Mouse (Mus musculus): ENCODE results near the gene Mtg1. TPM values are rescaled to one million over a fixed set of nuclear protein-coding genes. Genes with fewer than 3 reads are reported as not detected.
"Not testable (repeated sequence)": the region's sequence is repeated elsewhere in the genome, so short reads cannot be mapped to it uniquely, and the experiment has no call there.

Gene Mtg1
- polyA plus RNA-seq, 1 experiment from 2014 or later = 9.4 TPM

DNA sequence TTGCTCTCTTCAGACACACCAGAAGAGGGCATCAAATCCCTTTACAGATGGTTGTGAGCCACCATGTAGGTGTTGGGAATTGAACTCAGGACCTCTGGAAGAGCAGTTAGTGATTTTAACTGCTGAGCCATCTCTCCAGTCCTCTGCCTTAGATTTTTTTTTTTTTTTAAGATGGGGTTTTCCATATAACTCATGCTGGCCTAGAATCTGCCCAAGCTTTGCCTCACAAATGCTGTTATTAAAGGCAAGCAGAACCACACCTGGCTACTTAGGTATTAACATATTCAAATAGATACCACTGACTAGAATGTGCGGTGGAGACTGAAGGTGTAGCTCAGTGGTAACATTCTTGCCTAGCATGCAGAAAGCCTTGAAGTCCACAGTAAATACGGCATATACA lies 16.9 kb upstream of the Mtg1 start:
- WGBS (ENCODE audit: missing documents) = 90% methylated on average over 2 of the region's 2 CpGs
- no peak overlapping the region for H3K4me3 ChIP-seq (ENCODE audit: inconsistent target)
- H3K79me2 ChIP-seq (ENCODE audit: inconsistent target) = peaks cover 6% of the 10 kb centered on the region; the same call in 1 of the 2 replicates
- no peak overlapping the region for H3K27ac ChIP-seq
- H3K36me3 ChIP-seq (ENCODE audit: inconsistent target) = no peaks in the 10 kb centered on the region

DNA sequence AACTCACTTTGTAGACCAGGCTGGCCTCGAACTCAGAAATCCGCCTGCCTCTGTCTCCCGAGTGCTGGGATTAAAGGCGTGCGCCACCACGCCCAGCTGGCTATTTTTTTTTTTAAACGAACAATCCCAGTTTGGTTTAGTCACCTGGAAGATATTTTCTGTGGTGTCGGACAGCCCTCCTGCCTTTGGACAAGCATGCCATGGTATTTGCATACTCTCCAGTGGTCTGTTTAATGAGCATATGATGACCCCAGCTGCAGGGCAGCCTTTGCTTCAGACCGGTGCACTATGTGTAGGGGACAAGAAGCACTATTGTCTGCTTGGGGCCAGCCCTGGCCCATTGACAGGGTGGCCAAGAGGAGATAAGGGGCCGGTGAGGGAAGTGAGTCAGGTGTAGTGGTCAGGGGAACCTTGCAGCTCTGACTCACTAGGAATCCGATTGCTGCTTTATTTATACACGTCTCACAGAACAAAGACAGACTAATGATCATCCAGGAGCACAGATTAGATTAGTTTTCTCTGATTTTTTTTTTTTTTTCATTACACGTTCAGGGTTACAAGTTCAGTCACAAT lies 15.9 kb upstream of the Mtg1 start:
- Histone ChIP-seq H3K4me3 (ENCODE audit: inconsistent target) (no peak overlapping the region), H3K36me3 (ENCODE audit: inconsistent target) (no peaks in the 10 kb centered on the region), H3K79me2 (ENCODE audit: inconsistent target) (peaks cover 7% of the 10 kb centered on the region; the same call in 1 of the 2 replicates), H3K27ac (no peak overlapping the region)
- WGBS (ENCODE audit: missing documents) = 77% methylated on average over 10 of the region's 13 CpGs

DNA sequence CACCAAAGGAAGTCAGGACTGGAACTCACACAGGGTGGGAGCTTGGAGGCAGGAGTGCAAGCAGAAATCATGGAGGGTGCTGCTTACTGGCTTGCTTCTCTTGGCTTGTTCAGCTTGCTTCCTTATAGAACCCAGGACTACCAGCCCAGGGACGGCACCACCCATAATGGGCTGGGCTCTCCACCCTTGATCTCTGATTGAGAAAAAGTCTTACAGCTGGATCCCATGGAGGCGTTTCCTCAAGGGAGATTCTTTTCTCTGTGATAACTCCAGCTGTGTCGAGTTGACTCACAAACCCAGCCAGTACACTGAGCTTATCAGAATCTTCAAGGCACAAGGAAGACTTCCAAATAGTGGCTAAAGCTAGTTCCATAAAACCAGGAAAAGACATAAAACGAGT lies 14.6 kb upstream of the Mtg1 start:
- H3K36me3 ChIP-seq (ENCODE audit: inconsistent target) = no peaks in the 10 kb centered on the region
- 65% methylated on average over 4 of the region's 4 CpGs for WGBS (ENCODE audit: missing documents)
- peaks cover 14% of the 10 kb centered on the region; the same call in 1 of the 2 replicates for H3K79me2 ChIP-seq (ENCODE audit: inconsistent target)
- H3K27ac ChIP-seq = no peak overlapping the region
- H3K4me3 ChIP-seq (ENCODE audit: inconsistent target) = no peak overlapping the region

GRCm38 (mm10) chr7:140124382-140124781 lies 13.0 kb upstream of the Mtg1 start:
- H3K79me2 ChIP-seq (ENCODE audit: inconsistent target) = peaks cover 25% of the 10 kb centered on the region; the same call in 1 of the 2 replicates
- peaks cover 2% of the 10 kb centered on the region; the same call in 1 of the 2 replicates for H3K36me3 ChIP-seq (ENCODE audit: inconsistent target)
- WGBS (ENCODE audit: missing documents) = 100% methylated on average over 1 of the region's 1 CpGs
- H3K4me3 ChIP-seq (ENCODE audit: inconsistent target) = no peak overlapping the region
- no peak overlapping the region for H3K27ac ChIP-seq

- Histone ChIP-seq H3K36me3 (ENCODE audit: inconsistent target) (peaks cover 13% of the 10 kb centered on the region), H3K79me2 (ENCODE audit: inconsistent target) (peaks cover 30% of the 10 kb centered on the region; the same call in 1 of the 2 replicates), H3K4me3 (ENCODE audit: inconsistent target) (peak overlapping the region; percentile 72), H3K27ac (peak overlapping the region; percentile 78)
- WGBS (ENCODE audit: missing documents) = 3% methylated on average over 34 of the region's 40 CpGs
Observed at GRCm38 (mm10) chr7:140125278-140126021, 11.9 kb upstream of the Mtg1 start.

DNA sequence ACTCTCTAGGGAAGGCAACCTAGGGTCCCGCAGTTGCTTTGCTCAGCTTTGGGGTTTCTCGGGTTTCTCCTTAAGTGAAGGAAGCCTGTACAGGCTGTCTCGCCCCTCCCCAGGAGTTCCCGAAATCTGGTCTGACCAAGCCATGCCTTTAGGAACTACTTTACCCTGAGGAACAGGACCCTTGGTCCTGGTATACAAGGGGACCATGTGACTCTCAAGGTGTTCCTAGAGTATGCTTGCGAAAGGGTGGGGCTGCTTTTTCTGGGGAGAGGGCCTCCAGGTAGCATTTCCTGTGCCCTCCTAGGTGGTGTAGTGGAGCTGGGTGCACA lies 11.4 kb upstream of the Mtg1 start:
- 4% methylated on average over 5 of the region's 5 CpGs for WGBS (ENCODE audit: missing documents)
- Histone ChIP-seq H3K79me2 (ENCODE audit: inconsistent target) (peaks cover 30% of the 10 kb centered on the region; the same call in 1 of the 2 replicates), H3K36me3 (ENCODE audit: inconsistent target) (peaks cover 17% of the 10 kb centered on the region), H3K4me3 (ENCODE audit: inconsistent target) (peak overlapping the region; percentile 72), H3K27ac (peak overlapping the region; percentile 78)

GRCm38 (mm10) chr7:140126934-140127333 lies 10.4 kb upstream of the Mtg1 start:
- H3K27ac ChIP-seq = peak overlapping the region; percentile 94
- H3K4me3 ChIP-seq (ENCODE audit: inconsistent target) = peak overlapping the region; percentile 26
- WGBS (ENCODE audit: missing documents) = 32% methylated on average over 3 of the region's 3 CpGs
- H3K36me3 ChIP-seq (ENCODE audit: inconsistent target) = peaks cover 17% of the 10 kb centered on the region
- H3K79me2 ChIP-seq (ENCODE audit: inconsistent target) = peaks cover 30% of the 10 kb centered on the region; the same call in 1 of the 2 replicates

DNA sequence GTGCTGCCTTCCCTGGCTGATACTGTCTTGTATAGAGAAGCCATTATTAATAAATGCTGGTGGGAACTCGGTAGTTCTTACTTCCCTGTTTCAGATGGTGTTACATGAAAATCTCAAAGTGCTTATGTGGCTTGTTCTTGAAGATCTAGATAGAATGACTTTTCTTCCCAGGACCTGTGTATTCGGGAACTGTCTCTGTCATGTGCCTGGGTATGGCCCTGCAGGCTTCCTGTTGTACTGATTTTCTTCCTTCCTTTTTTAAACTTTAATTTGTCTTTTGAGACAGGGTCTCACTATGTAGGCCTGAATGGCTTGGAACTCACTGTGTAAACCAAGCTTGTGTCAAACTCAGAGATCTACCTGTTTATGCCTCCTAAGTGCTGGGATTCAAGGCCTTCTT lies 9.5 kb upstream of the Mtg1 start:
- Histone ChIP-seq H3K4me3 (ENCODE audit: inconsistent target) (no peak overlapping the region; the same call in 1 of the 2 replicates), H3K36me3 (ENCODE audit: inconsistent target) (peaks cover 17% of the 10 kb centered on the region), H3K27ac (peak overlapping the region; percentile 94), H3K79me2 (ENCODE audit: inconsistent target) (peaks cover 30% of the 10 kb centered on the region; the same call in 1 of the 2 replicates)
- WGBS (ENCODE audit: missing documents) = 0% methylated on average over 2 of the region's 2 CpGs

GRCm38 (mm10) chr7:140132184-140132583 lies 5.2 kb upstream of the Mtg1 start:
- Histone ChIP-seq H3K79me2 (ENCODE audit: inconsistent target) (peaks cover 17% of the 10 kb centered on the region; the same call in 1 of the 2 replicates), H3K36me3 (ENCODE audit: inconsistent target) (peaks cover 17% of the 10 kb centered on the region)
- WGBS (ENCODE audit: missing documents) = 41% methylated on average over 5 of the region's 7 CpGs
- H3K4me3 ChIP-seq (ENCODE audit: inconsistent target); H3K27ac ChIP-seq: not testable (repeated sequence)

GRCm38 (mm10) chr7:140134033-140134432 lies 3.3 kb upstream of the Mtg1 start:
- H3K4me3 ChIP-seq (ENCODE audit: inconsistent target); H3K27ac ChIP-seq; H3K79me2 ChIP-seq (ENCODE audit: inconsistent target): not testable (repeated sequence)
- H3K36me3 ChIP-seq (ENCODE audit: inconsistent target) = peaks cover 17% of the 10 kb centered on the region
- 29% methylated on average over 2 of the region's 7 CpGs for WGBS (ENCODE audit: missing documents)

GRCm38 (mm10) chr7:140135106-140135770 lies 2.1 kb upstream of the Mtg1 start:
- WGBS (ENCODE audit: missing documents) = 95% methylated on average over 2 of the region's 5 CpGs

DNA sequence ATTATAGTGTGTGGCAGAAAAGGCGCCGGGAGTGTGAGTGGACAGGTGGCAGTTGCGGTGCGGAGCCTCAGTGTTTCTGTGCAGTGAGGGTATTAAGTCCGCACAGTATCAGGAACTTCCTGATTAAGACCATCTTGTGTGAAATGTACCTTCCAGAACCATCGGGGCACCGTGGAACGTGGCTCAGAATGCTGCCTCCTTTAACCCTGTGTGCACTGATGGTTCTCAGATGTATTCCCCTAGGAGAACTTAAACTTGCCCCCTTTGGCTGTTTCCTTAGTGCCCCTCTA lies 602 bp downstream of the Mtg1 start:
- Histone ChIP-seq H3K4me3 (ENCODE audit: inconsistent target) (peak overlapping the region; percentile 58), H3K79me2 (ENCODE audit: inconsistent target) (no peaks in the 10 kb centered on the region), H3K27ac (peak overlapping the region; percentile 52), H3K36me3 (ENCODE audit: inconsistent target) (no peaks in the 10 kb centered on the region; the same call in 1 of the 2 replicates)
- 1% methylated on average over 8 of the region's 8 CpGs for WGBS (ENCODE audit: missing documents)

More at GRCm38 (mm10) chr7:140135106-140135770, 2.1 kb upstream of the Mtg1 start:
- no peak overlapping the region for H3K4me3 ChIP-seq (ENCODE audit: inconsistent target)
- no peak overlapping the region for H3K27ac ChIP-seq
- peaks cover 6% of the 10 kb centered on the region; the same call in 1 of the 2 replicates for H3K36me3 ChIP-seq (ENCODE audit: inconsistent target)
- no peaks in the 10 kb centered on the region for H3K79me2 ChIP-seq (ENCODE audit: inconsistent target)

DNA sequence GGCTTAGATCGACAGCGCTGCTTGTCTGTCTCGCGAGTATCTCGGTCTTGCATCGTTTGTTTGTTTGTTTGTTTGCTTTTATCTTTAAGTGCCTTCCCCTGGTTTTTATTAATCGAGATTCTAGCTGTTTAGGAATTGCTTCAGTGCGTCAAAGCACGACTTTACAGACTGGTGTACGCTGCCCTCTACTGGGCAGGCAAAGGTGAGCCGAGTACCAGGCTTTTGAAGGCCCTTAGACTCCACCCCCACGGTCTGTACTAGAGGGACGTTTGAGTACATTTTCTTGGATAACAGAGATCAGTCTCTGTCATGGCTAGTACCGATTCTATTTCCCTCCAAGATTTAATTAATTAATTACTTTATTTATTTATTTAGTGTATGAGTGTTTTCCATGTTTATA lies 4.0 kb downstream of the Mtg1 start:
- Histone ChIP-seq H3K4me3 (ENCODE audit: inconsistent target) (no peak overlapping the region), H3K36me3 (ENCODE audit: inconsistent target) (no peaks in the 10 kb centered on the region; the same call in 1 of the 2 replicates)
- 4% methylated on average over 14 of the region's 14 CpGs for WGBS (ENCODE audit: missing documents)

DNA sequence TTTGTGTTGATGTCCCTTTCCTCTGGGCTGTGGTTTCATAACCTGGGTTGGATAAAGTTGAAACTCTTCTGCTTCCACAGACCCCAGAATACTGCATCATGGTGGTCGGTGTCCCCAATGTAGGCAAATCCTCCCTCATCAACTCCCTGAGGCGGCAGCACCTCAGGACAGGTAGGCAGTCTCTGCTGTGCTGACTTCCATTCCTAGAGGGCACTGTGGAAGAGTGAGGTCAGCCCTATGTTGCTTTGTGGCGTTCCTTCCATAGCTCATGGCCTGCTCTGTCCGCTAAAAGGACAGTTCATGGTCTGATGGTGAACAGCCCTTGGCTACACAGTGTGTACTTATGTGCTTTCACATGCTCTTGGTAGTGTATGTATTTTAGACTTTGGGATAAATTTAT lies 7.2 kb downstream of the Mtg1 start:
- H3K36me3 ChIP-seq (ENCODE audit: inconsistent target) = no peaks in the 10 kb centered on the region; the same call in 1 of the 2 replicates
- H3K27ac ChIP-seq = no peak overlapping the region
- H3K79me2 ChIP-seq (ENCODE audit: inconsistent target) = no peaks in the 10 kb centered on the region
- no peak overlapping the region for H3K4me3 ChIP-seq (ENCODE audit: inconsistent target)
- 90% methylated on average over 4 of the region's 4 CpGs for WGBS (ENCODE audit: missing documents)

More for the DNA sequence above, 4.0 kb downstream of the Mtg1 start:
- no peak overlapping the region for H3K27ac ChIP-seq
- H3K79me2 ChIP-seq (ENCODE audit: inconsistent target) = no peaks in the 10 kb centered on the region

DNA sequence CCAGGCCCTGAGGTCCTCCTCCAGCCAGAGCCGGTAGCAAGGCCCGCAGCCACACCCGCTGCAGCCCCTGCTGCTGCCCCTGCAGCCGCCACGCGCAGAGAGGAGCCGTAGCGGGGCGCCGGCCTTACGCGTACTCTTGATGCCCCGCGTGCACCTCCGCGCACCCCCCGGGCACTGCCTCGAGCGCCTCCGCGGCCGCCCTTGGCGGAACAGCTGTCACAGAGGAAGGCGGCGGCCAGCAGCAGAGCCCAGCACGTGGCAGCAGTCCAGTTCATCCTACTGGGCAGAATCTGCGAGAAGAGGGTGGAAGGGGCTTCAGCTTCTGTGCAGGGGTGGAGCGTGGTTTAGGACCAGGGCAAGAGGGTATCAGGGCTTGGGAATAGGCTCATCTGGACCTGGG lies 16.0 kb downstream of the Mtg1 start:
- H3K27ac ChIP-seq = no peak overlapping the region
- H3K79me2 ChIP-seq (ENCODE audit: inconsistent target) = no peaks in the 10 kb centered on the region
- WGBS (ENCODE audit: missing documents) = 13% methylated on average over 27 of the region's 28 CpGs
- no peak overlapping the region for H3K4me3 ChIP-seq (ENCODE audit: inconsistent target)
- H3K36me3 ChIP-seq (ENCODE audit: inconsistent target) = peaks cover 6% of the 10 kb centered on the region; the same call in 1 of the 2 replicates
